Mouse (Mus musculus) thymus, adult 2 months (tissue): ENCODE data around the gene Gm10799. TPM values are rescaled to one million over a fixed set of nuclear protein-coding genes. Genes with fewer than 3 reads are reported as not detected.
"Not testable (repeated sequence)": the region's sequence is repeated elsewhere in the genome, so short reads cannot be mapped to it uniquely, and the experiment has no call there.

ENCODE experiments used
- DNase-seq: peaks from one replicate; pipeline ENCODE4 v3.0.0; 2021
- H3K27ac ChIP-seq: fragments of 200-500 bp; 2 replicates; pipeline ENCODE4 v1.5.1; 2012; ENCODE audit warnings: low read length, control low read depth; ENCODE audit not compliant: control insufficient read depth, insufficient read depth
- H3K27me3 ChIP-seq: fragments of 200-500 bp; 2 replicates; pipeline ENCODE4 v1.6.1; 2012; ENCODE audit warnings: mild to moderate bottlenecking, low read length, moderate library complexity, mixed read lengths; ENCODE audit not compliant: control insufficient read depth, insufficient read depth
- H3K36me3 ChIP-seq: fragments of 200-500 bp; 2 replicates; pipeline ENCODE4 v1.6.1; 2012; ENCODE audit warnings: mild to moderate bottlenecking, low read length, moderate library complexity; ENCODE audit not compliant: control insufficient read depth, insufficient read depth
- H3K4me1 ChIP-seq: fragments of 200-500 bp; replicated peaks from 2 replicates; pipeline ENCODE4 v1.6.1; 2012; ENCODE audit warnings: low read length; ENCODE audit not compliant: control insufficient read depth, insufficient read depth
- H3K4me3 ChIP-seq: fragments of 200-500 bp; 2 replicates; pipeline ENCODE4 v1.5.1; 2012; ENCODE audit warnings: mild to moderate bottlenecking, low read length, control low read depth, moderate library complexity; ENCODE audit not compliant: control insufficient read depth, insufficient read depth
- CTCF ChIP-seq: fragments of 200-500 bp; IDR thresholded peaks from 2 replicates; pipeline ENCODE4 v1.5.1; 2012; ENCODE audit warnings: mild to moderate bottlenecking, control low read depth, low read length, moderate library complexity, borderline replicate concordance; ENCODE audit not compliant: control insufficient read depth, poor library complexity, insufficient read depth; ENCODE audit errors: extremely low read depth
- POLR2A ChIP-seq: fragments of 200-500 bp; IDR thresholded peaks from 2 replicates; pipeline ENCODE4 v1.6.1; 2012; ENCODE audit warnings: mild to moderate bottlenecking, low read length, control low read depth, moderate library complexity; ENCODE audit not compliant: control insufficient read depth, poor library complexity, insufficient read depth; ENCODE audit errors: extremely low read depth
- WGBS: fragments of 180-500 bp; shearing (Covaris S2); methylation state at CpG from one replicate; pipeline ENCODE4 v1.1.7; 2018; 5-methylcytosine and 5-hydroxymethylcytosine counted together
- polyA plus RNA-seq: library from polyadenylated mRNA; depleted of rRNA; stranded (reverse); fragments of >200 nt; gene quantifications from 2 replicates; pipeline ENCODE4 v1.2.3, GENCODE M21; 2012; rRNA removed

Gene Gm10799
- not detected in 2 replicates for polyA plus RNA-seq

DNA sequence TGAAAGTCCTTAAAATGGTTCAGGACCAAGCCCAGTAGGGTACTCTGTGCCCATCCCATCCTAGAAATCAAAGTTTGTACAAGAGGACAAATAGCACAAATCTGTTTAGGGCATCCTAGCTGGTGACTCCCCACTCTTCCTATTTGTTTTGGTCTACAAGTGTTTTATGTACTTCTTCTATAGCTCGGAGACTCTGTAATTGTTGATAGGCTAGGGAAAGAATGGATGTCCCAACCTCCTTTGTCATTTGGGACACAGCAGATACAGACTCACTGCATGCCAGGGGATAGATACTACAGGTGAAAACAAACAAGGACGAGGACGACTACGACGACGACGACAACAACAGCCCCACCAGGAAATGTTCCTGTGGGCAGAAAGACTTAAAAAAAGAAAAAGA, at the start of gene Gm10799:
Gm10799 (minus strand) TSS at position 101 of the 400 bp plus-strand sequence.
- H3K4me3 ChIP-seq = not testable (repeated sequence)
- WGBS = 20% methylated on average over 7 of the region's 7 CpGs

DNA sequence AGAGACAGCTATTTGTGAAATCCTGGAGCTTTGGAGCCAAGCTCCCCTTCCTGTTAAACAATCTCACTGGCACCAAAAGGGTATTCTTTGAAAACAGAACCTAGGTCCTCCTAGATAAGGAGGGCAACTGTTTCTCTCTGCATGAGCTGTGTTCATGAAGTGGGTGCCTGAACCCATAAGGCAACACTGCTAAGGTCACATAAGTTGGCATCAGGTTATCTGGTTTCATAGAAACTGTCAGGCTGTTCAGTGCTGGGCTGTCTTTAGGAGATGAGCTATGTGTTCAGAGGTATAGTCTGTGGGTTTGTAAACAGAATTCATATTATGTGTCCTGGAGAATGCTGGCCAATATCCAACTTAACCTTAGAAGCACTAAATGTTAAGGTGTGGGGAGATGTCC, 48.8 kb upstream of the Gm10799 start:
- H3K4me3 ChIP-seq, DNase-seq, H3K36me3 ChIP-seq, H3K4me1 ChIP-seq, H3K27me3 ChIP-seq, H3K27ac ChIP-seq: not testable (repeated sequence)

More for the DNA sequence above, at the start of gene Gm10799:
- not testable (repeated sequence) for H3K36me3 ChIP-seq, H3K27me3 ChIP-seq, H3K27ac ChIP-seq, H3K4me1 ChIP-seq, DNase-seq

DNA sequence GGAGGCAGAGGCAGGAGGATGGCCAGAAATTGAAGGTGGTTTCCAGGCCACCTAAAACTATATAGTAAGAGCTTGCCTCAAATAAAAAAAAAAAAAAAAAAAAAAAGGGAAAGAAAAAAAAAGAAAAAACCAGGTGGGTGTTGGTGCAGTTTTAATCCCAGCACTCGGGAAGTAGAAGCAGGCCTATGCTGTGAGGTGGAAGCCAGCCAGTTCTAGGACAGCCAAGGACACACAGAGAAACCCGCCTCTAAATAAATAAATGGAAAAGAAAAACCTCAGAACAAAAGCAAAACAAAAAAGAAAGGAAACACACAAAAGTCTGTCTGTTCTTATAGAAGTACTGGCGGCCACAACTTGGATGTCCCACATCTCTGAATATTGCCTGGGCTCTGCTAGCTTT, 46.5 kb upstream of the Gm10799 start:
- no peaks in the 10 kb centered on the region for H3K4me1 ChIP-seq
- H3K27me3 ChIP-seq = no peaks in the 10 kb centered on the region
- 88% methylated on average over 3 of the region's 3 CpGs for WGBS
- H3K4me3 ChIP-seq = no peak overlapping the region
- no peak overlapping the region for H3K27ac ChIP-seq
- DNase-seq = no peak
- TF ChIP-seq POLR2A (no peak), CTCF (no peak)
- no peaks in the 10 kb centered on the region for H3K36me3 ChIP-seq

DNA sequence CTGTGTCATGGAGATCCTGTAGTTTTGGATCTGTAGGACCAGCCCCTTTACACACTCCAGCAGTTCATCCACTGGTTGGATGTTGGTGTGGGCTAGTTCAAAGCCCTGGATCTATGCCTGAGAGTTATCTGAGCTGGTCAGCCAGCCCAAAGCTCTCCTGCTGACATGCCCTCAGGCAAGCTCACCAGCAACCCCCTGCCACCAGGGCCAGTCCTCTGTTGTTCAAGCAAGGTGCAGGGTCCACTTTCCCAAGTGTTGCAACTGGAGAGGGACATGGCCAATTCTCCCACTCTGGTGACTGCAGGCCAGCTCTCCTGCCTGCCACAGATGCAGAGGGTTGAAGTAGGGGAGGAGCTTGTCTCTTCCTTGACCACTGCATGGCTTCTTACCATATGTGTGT, 45.2 kb upstream of the Gm10799 start:
- H3K27ac ChIP-seq, DNase-seq, H3K4me1 ChIP-seq, H3K4me3 ChIP-seq, H3K27me3 ChIP-seq, H3K36me3 ChIP-seq: not testable (repeated sequence)

DNA sequence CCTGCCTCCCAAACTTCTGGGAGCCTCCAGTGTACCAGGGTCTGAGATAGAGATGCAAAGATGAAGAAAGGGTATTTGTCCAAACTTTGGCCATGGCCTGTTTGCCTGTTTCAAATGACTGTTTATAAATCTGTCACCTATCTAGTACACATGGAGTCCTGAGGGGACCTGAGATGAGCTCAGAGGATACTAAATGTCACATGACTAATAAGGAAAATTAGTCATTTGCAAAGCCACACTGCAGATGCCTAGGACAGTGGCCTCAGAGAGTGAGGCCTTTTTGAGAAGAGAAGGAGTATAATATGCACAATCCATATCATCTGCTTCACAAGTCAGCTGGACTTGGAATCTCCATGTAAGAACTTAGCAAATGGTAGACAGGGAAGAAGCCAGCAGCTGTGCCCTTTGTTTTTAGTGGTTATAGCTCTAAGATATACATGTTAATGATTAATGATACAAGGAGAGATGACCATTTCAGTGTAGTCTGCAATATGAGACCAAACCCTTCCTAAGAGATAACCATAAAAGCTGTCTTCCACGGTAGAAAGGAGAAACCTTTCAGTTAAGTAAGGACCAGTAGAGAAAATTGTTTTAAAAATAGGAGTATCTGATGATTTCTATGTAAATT, 42.9 kb upstream of the Gm10799 start:
- H3K27ac ChIP-seq, H3K4me1 ChIP-seq, H3K36me3 ChIP-seq, H3K27me3 ChIP-seq, DNase-seq, H3K4me3 ChIP-seq: not testable (repeated sequence)
- WGBS = no CpG with 5 or more reads among the region's 1 CpGs

DNA sequence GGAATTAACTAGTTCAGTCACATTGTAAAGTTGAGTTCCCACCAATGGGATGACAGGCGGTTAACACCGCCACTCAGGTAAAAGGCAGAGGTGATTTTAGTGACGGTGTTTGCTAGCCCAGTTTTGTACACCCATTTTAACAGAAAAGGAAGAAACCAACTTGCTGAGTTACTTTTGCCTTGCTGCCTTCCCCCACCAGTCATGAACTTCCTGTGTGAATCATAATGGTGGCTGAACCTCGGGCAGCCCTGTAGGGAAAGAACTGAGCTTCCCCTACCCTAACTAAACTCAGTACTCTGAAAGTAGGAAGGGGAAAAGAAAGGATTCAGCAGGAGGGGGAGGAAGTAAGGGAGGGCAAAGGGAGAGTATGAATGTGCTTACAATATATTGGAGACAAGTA, 41.7 kb upstream of the Gm10799 start:
- H3K4me1 ChIP-seq = no peaks in the 10 kb centered on the region
- WGBS = 68% methylated on average over 4 of the region's 4 CpGs
- H3K27me3 ChIP-seq = no peaks in the 10 kb centered on the region
- H3K4me3 ChIP-seq = no peak overlapping the region
- H3K36me3 ChIP-seq = no peaks in the 10 kb centered on the region
- H3K27ac ChIP-seq = no peak overlapping the region
- TF ChIP-seq CTCF = no peak
- TF ChIP-seq POLR2A = no peak
- no peak for DNase-seq

DNA sequence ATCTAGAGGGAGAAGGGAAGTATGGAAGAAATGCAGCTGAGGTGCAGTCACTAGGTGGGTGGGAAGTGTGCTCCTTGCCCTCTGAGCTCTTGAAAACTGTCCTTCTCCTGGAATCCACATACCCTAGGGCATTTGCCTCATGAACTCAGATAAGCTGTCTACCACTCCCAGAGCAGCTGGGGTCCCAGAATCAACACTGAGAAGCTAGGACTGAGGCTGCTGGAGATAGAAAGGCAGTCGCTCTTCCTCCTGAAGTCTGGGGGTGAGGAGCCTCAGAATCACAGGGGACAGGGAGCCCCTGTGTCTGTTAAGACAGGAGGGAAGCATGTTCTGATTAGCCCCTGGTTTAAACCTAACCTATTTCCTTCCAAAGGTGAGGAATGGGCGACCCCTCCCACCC, 41.2 kb upstream of the Gm10799 start:
- no peak overlapping the region for H3K27ac ChIP-seq
- no peak overlapping the region for H3K4me3 ChIP-seq
- H3K4me1 ChIP-seq = no peaks in the 10 kb centered on the region
- no peak for DNase-seq
- WGBS = 91% methylated on average over 2 of the region's 2 CpGs
- no peaks in the 10 kb centered on the region for H3K36me3 ChIP-seq
- TF ChIP-seq CTCF (no peak), POLR2A (no peak)
- H3K27me3 ChIP-seq = no peaks in the 10 kb centered on the region

DNA sequence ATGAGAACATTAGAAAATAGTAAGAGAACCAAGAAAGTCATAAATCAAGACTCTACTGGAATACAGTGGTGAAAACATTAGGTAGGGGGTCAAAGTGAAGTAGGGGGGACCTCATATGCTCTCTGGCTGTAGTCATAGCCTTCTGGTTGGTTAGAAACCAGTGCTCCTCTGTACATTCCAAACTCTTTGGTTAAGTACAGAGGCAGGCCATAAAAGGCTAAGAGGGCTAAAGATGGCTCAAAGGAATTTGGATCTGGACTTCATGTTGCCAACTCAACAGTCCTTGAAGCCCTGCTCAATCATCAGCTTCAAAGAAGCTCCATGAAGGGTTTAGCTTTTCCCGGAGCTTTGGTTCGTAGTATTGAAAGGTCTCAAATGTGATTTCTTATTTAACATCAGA, 40.7 kb upstream of the Gm10799 start:
- H3K4me3 ChIP-seq, H3K36me3 ChIP-seq, H3K4me1 ChIP-seq, H3K27ac ChIP-seq, H3K27me3 ChIP-seq, DNase-seq: not testable (repeated sequence)
- WGBS = 99% methylated on average over 2 of the region's 2 CpGs
